Mouse (Mus musculus) E14TG2a.4 (cell line): ENCODE measurements around the gene Socs7.

Experiments used
- CTCF ChIP-seq: conservative IDR thresholded peaks from 2 replicates; pipeline ENCODE4 v1.5.1; 2014; ENCODE audit warnings: low read length
- NANOG ChIP-seq: IDR thresholded peaks from 2 replicates; pipeline ENCODE4 v1.6.1; 2014; ENCODE audit warnings: borderline replicate concordance, low read length, mixed read lengths
- POU5F1 ChIP-seq: IDR thresholded peaks from 2 replicates; pipeline ENCODE4 v1.6.1; 2014; ENCODE audit warnings: low read length, borderline replicate concordance

- TF ChIP-seq CTCF: no peak
- TF ChIP-seq POU5F1: no peak
- TF ChIP-seq NANOG: no peak
Observed at GRCm38 (mm10) chr11:97437745-97438144, 75.4 kb downstream of the Socs7 start.
